Mouse (Mus musculus) bone marrow, adult 2 months (tissue): ENCODE results near the gene Slc23a2. TPM values are rescaled to one million over a fixed set of nuclear protein-coding genes. Genes with fewer than 3 reads are reported as not detected.

Source experiments
- H3K27ac ChIP-seq: fragments of 200-500 bp; 2 replicates; pipeline ENCODE4 v1.5.1; 2012; ENCODE audit warnings: low read depth, mild to moderate bottlenecking, control low read depth, inconsistent platforms, low read length; ENCODE audit not compliant: control insufficient read depth, poor library complexity, insufficient read depth
- H3K4me1 ChIP-seq: fragments of 200-500 bp; 2 replicates; pipeline ENCODE4 v1.6.1; 2011; ENCODE audit warnings: low read length; ENCODE audit not compliant: control insufficient read depth, insufficient read depth
- H3K4me3 ChIP-seq: fragments of 200-500 bp; replicated peaks from 2 replicates; pipeline ENCODE3; 2011; ENCODE audit warnings: mild to moderate bottlenecking, low read depth, low read length, control low read depth; ENCODE audit not compliant: control insufficient read depth
- CTCF ChIP-seq: fragments of 200-500 bp; IDR thresholded peaks from 2 replicates; pipeline ENCODE4 v1.5.1; 2011; ENCODE audit warnings: low read length, control low read depth; ENCODE audit not compliant: control insufficient read depth, insufficient read depth
- POLR2A ChIP-seq: fragments of 200-500 bp; IDR thresholded peaks from 2 replicates; pipeline ENCODE4 v1.6.1; 2011; ENCODE audit warnings: low read depth, mild to moderate bottlenecking, control low read depth, low read length, borderline replicate concordance; ENCODE audit not compliant: control insufficient read depth
- WGBS: fragments of 180-500 bp; shearing (Covaris S2); methylation state at CpG from one replicate; pipeline ENCODE4 v1.1.7; 2018; 5-methylcytosine and 5-hydroxymethylcytosine counted together
- polyA plus RNA-seq: library from polyadenylated mRNA; stranded (reverse); fragments of >200 nt; gene quantifications from 2 replicates; pipeline ENCODE4 v1.2.4, GENCODE M21; 2011; ENCODE audit warnings: low replicate concordance; ENCODE audit not compliant: missing spikeins, insufficient read depth, insufficient read length

Gene Slc23a2
- polyA plus RNA-seq, 1 experiment = 12.2 TPM

GRCm38 (mm10) chr2:132129980-132130379 lies 14.9 kb downstream of the Slc23a2 start:
- TF ChIP-seq POLR2A = no peak
- H3K27ac ChIP-seq = no peak overlapping the region
- 90% methylated on average over 7 of the region's 7 CpGs for WGBS
- no peak overlapping the region for H3K4me3 ChIP-seq
- no peaks in the 10 kb centered on the region; the same call in none of the 2 replicates for H3K4me1 ChIP-seq

- 83% methylated on average over 7 of the region's 7 CpGs for WGBS
- TF ChIP-seq CTCF (no peak), POLR2A (no peak)
- Histone ChIP-seq H3K27ac (no peak overlapping the region), H3K4me3 (no peak overlapping the region), H3K4me1 (no peaks in the 10 kb centered on the region; the same call in none of the 2 replicates)
These were observed 15.7 kb downstream of the Slc23a2 start for GRCm38 (mm10) chr2:132129247-132129646.

GRCm38 (mm10) chr2:132127904-132128303 lies 17.0 kb downstream of the Slc23a2 start:
- 84% methylated on average over 10 of the region's 10 CpGs for WGBS
- Histone ChIP-seq H3K4me1 (no peaks in the 10 kb centered on the region; the same call in none of the 2 replicates), H3K27ac (no peak overlapping the region), H3K4me3 (no peak overlapping the region)
- no peak for TF ChIP-seq CTCF
- TF ChIP-seq POLR2A = no peak

- WGBS = 71% methylated on average over 1 of the region's 1 CpGs
- Histone ChIP-seq H3K27ac (no peak overlapping the region), H3K4me3 (no peak overlapping the region), H3K4me1 (no peaks in the 10 kb centered on the region; the same call in none of the 2 replicates)
- TF ChIP-seq POLR2A (no peak), CTCF (no peak)
These were observed 18.6 kb downstream of the Slc23a2 start for GRCm38 (mm10) chr2:132126292-132126691.

GRCm38 (mm10) chr2:132123063-132123462 lies 21.8 kb downstream of the Slc23a2 start:
- H3K4me3 ChIP-seq = no peak overlapping the region
- TF ChIP-seq CTCF (no peak), POLR2A (no peak)
- WGBS = 85% methylated on average over 4 of the region's 4 CpGs

GRCm38 (mm10) chr2:132121050-132121449 lies 23.9 kb downstream of the Slc23a2 start:
- Histone ChIP-seq H3K27ac (no peak overlapping the region), H3K4me3 (no peak overlapping the region), H3K4me1 (peaks cover 1% of the 10 kb centered on the region; the same call in 1 of the 2 replicates)
- WGBS = 54% methylated on average over 3 of the region's 3 CpGs
- no peak for TF ChIP-seq CTCF

More at GRCm38 (mm10) chr2:132123063-132123462, 21.8 kb downstream of the Slc23a2 start:
- H3K27ac ChIP-seq = no peak overlapping the region
- peaks cover 1% of the 10 kb centered on the region for H3K4me1 ChIP-seq

GRCm38 (mm10) chr2:132118646-132119045 lies 26.3 kb downstream of the Slc23a2 start:
- peaks cover 1% of the 10 kb centered on the region; the same call in 1 of the 2 replicates for H3K4me1 ChIP-seq
- H3K27ac ChIP-seq = no peak overlapping the region
- H3K4me3 ChIP-seq = no peak overlapping the region
- TF ChIP-seq CTCF = no peak
- no peak for TF ChIP-seq POLR2A
- 73% methylated on average over 1 of the region's 1 CpGs for WGBS

GRCm38 (mm10) chr2:132115936-132116335 lies 29.0 kb downstream of the Slc23a2 start:
- Histone ChIP-seq H3K4me3 (no peak overlapping the region), H3K27ac (no peak overlapping the region), H3K4me1 (peaks cover 1% of the 10 kb centered on the region; the same call in 1 of the 2 replicates)
- TF ChIP-seq CTCF = no peak
- no peak for TF ChIP-seq POLR2A
- 78% methylated on average over 5 of the region's 5 CpGs for WGBS

- peaks cover 3% of the 10 kb centered on the region; the same call in 1 of the 2 replicates for H3K4me1 ChIP-seq
- TF ChIP-seq POLR2A (no peak), CTCF (no peak)
- no peak overlapping the region for H3K27ac ChIP-seq
- H3K4me3 ChIP-seq = no peak overlapping the region
- 76% methylated on average over 6 of the region's 6 CpGs for WGBS
These were observed 29.6 kb downstream of the Slc23a2 start for GRCm38 (mm10) chr2:132115344-132115743.
